Mouse (Mus musculus): ENCODE measurements around the gene A1bg. TPM values are rescaled to one million over a fixed set of nuclear protein-coding genes. Genes with fewer than 3 reads are reported as not detected.

Gene A1bg
- polyA plus RNA-seq, 1 experiment from 2014 or later = not detected

- TF ChIP-seq CTCF (IDR thresholded peaks at IDR 0.05) = no peak
- CTCF ChIA-PET = no interaction called here
- in situ Hi-C loops (cut with MboI; ENCODE audit: low pct_unique_long_range_greater_than_20kb) = no loop called here
- POLR2A ChIA-PET = no interaction called here
- no peaks in the 10 kb centered on the region for H3K27me3 ChIP-seq
- DNase-seq (ENCODE audit: low read depth, low spot score) (no peak), ATAC-seq (no peak)
These were observed 60.4 kb downstream of the A1bg start for GRCm38 (mm10) chr15:60862417-60862816.

- no peak for ATAC-seq
- no peaks in the 10 kb centered on the region for H3K27me3 ChIP-seq
- no peak for DNase-seq (ENCODE audit: low read depth, low spot score)
- CTCF ChIA-PET = interaction anchor here (1.0 to 1.4 kb wide), 3 partner anchors 9 to 13 kb away, joined by 3 to 4 read pairs (median 3); no protein-coding TSS in a partner anchor
- no peak for TF ChIP-seq CTCF (IDR thresholded peaks at IDR 0.05)
- POLR2A ChIA-PET = no interaction called here
- in situ Hi-C loops (cut with MboI; ENCODE audit: low pct_unique_long_range_greater_than_20kb) = no loop called here
These were observed 67.7 kb downstream of the A1bg start for GRCm38 (mm10) chr15:60855112-60855511.

- ATAC-seq (no peak), DNase-seq (ENCODE audit: low read depth, low spot score) (no peak)
- no peaks in the 10 kb centered on the region for H3K27me3 ChIP-seq
- TF ChIP-seq CTCF (IDR thresholded peaks at IDR 0.05) = no peak
- POLR2A ChIA-PET = no interaction called here
- in situ Hi-C loops (cut with MboI; ENCODE audit: low pct_unique_long_range_greater_than_20kb) = no loop called here
- CTCF ChIA-PET = interaction anchor here (1.0 kb wide), 1 partner anchor 12 kb away, joined by 3 read pairs; no protein-coding TSS in a partner anchor
These were observed 68.7 kb downstream of the A1bg start for GRCm38 (mm10) chr15:60854151-60854550.

- ChIA-PET CTCF (interaction anchor here (0.7 to 1.2 kb wide), 2 partner anchors 10 to 16 kb away, joined by 4 read pairs; no protein-coding TSS in a partner anchor), POLR2A (no interaction called here)
- TF ChIP-seq CTCF (IDR thresholded peaks at IDR 0.05) = no peak
- in situ Hi-C loops (cut with MboI; ENCODE audit: low pct_unique_long_range_greater_than_20kb) = no loop called here
- no peaks in the 10 kb centered on the region for H3K27me3 ChIP-seq
- DNase-seq (ENCODE audit: low read depth, low spot score) (no peak), ATAC-seq (no peak)
These were observed 69.4 kb downstream of the A1bg start, which contains the start of gene Fam84b for GRCm38 (mm10) chr15:60853231-60853999. TSS of gene Fam84b (minus strand) at chr15:60853778.

- H3K27me3 ChIP-seq = no peaks in the 10 kb centered on the region
- ATAC-seq (no peak), DNase-seq (ENCODE audit: low read depth, low spot score) (no peak)
- ChIA-PET POLR2A (interaction anchor here (0.6 kb wide), 1 partner anchor 1058 kb away, joined by 3 read pairs; no protein-coding TSS in a partner anchor), CTCF (interaction anchor here (1.2 to 1.6 kb wide), 2 partner anchors 9 to 10 kb away, joined by 3 to 4 read pairs; no protein-coding TSS in a partner anchor)
- in situ Hi-C loops (cut with MboI; ENCODE audit: low pct_unique_long_range_greater_than_20kb) = loop anchor here (25.0 kb wide), 2 partner anchors 961 to 1186 kb away; no protein-coding TSS in a partner anchor
- TF ChIP-seq CTCF (IDR thresholded peaks at IDR 0.05) = no peak
These were observed 74.2 kb downstream of the A1bg start for GRCm38 (mm10) chr15:60848630-60849029.

Other genes with a start within 250 kb of the A1bg start
- 31.9 TPM for gene Fam84b, start 69.2 kb downstream of the A1bg start, polyA plus RNA-seq (2021)

Measured in Patski (cell line).